Mouse (Mus musculus) heart, postnatal 0 days (tissue): ENCODE measurements around the gene Arl14ep.

Experiments
- CTCF ChIP-seq: IDR thresholded peaks from 2 replicates; pipeline ENCODE4 v1.5.1; 2016; ENCODE audit warnings: antibody characterized with exemption, control low read depth, low read depth
- EP300 ChIP-seq: IDR thresholded peaks from 2 replicates; pipeline ENCODE4 v1.6.1; 2016; ENCODE audit warnings: antibody characterized with exemption, low read depth

DNA sequence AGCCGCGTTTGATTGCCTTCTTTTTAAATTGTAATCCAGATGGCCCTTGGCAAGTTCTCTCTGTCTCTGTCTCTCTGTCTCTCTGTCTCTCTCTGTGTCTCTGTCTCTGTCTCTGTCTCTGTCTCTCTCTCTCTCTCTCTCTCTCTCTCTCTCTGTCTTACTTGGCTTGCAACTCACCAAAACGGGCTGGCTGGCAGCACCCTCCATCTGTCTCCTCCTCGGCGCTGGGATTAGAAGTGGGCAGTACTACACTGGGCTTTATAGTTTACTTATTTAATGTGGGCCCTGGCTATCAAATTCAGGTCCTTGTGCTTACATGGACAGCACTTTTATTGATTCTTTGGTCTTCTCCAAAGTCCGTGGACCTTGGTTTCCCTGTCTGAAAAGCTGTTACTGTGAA is 18.1 kb downstream of the Arl14ep start:
- TF ChIP-seq CTCF: no peak
- no peak for TF ChIP-seq EP300
